Mouse (Mus musculus) brain, embryonic 14.5 days (tissue): ENCODE measurements around the gene Olfr1303. TPM values are rescaled to one million over a fixed set of nuclear protein-coding genes. Genes with fewer than 3 reads are reported as not detected.

ENCODE experiments used
- DNase-seq: peaks from one replicate; pipeline ENCODE4 v3.0.0-alpha.2; 2011; ENCODE audit warnings: low read depth
- CTCF ChIP-seq: fragments of 200-500 bp; IDR thresholded peaks from 2 replicates; pipeline ENCODE4 v1.5.1; 2012; ENCODE audit warnings: inconsistent platforms, mild to moderate bottlenecking, moderate library complexity, borderline replicate concordance; ENCODE audit not compliant: insufficient read depth, insufficient read length; ENCODE audit errors: extremely low read depth
- POLR2A ChIP-seq: fragments of 200-500 bp; IDR thresholded peaks from 2 replicates; pipeline ENCODE4 v1.6.1; 2012; ENCODE audit warnings: mild to moderate bottlenecking, inconsistent platforms, borderline replicate concordance; ENCODE audit not compliant: poor library complexity, insufficient read depth, insufficient read length, severe bottlenecking; ENCODE audit errors: extremely low read depth
- polyA plus RNA-seq: library from polyadenylated mRNA; depleted of rRNA; stranded (reverse); fragments of >200 nt; gene quantifications from 2 replicates; pipeline ENCODE4 v1.2.3, GENCODE M21; 2012; rRNA removed

Olfr1303 gene
- not detected in 2 replicates for polyA plus RNA-seq

GRCm38 (mm10) chr2:111820240-111820639 is at the start of gene Olfr1303:
Olfr1303 (minus strand) TSS chr2:111820340.
- TF ChIP-seq POLR2A (no peak), CTCF (no peak)
- DNase-seq, result no peak

- TF ChIP-seq CTCF, result no peak
- no peak for TF ChIP-seq POLR2A
- DNase-seq, result no peak
Measured at GRCm38 (mm10) chr2:111812936-111813335, 7.2 kb downstream of the Olfr1303 start.

- no peak for DNase-seq
- TF ChIP-seq CTCF, result no peak
- no peak for TF ChIP-seq POLR2A
Measured at GRCm38 (mm10) chr2:111777129-111777528, 43.0 kb downstream of the Olfr1303 start, which contains the start of gene Olfr1302. Olfr1302 (plus strand) TSS chr2:111777429.

Other genes starting within 250 kb of the Olfr1303 start
- not detected in 2 replicates for gene Olfr1297, start 193.8 kb downstream of the Olfr1303 start, polyA plus RNA-seq
- gene Olfr1298, start 171.1 kb downstream of the Olfr1303 start, polyA plus RNA-seq, result not detected in 2 replicates
- not detected in 2 replicates for gene Olfr1299, start 158.9 kb downstream of the Olfr1303 start, polyA plus RNA-seq
- not detected in 2 replicates for gene Olfr1301, start 69.3 kb downstream of the Olfr1303 start, polyA plus RNA-seq
- not detected in 2 replicates for gene Olfr1302, start 42.9 kb downstream of the Olfr1303 start, polyA plus RNA-seq
- gene Olfr1305, start 56.8 kb upstream of the Olfr1303 start, polyA plus RNA-seq, result not detected in 2 replicates
- gene Olfr1306, start 95.9 kb upstream of the Olfr1303 start, polyA plus RNA-seq, result not detected in 2 replicates
- not detected in 2 replicates for gene Olfr1307, start 129.1 kb upstream of the Olfr1303 start, polyA plus RNA-seq
- gene Olfr1308, start 144.6 kb upstream of the Olfr1303 start, polyA plus RNA-seq, result not detected in 2 replicates
- gene Olfr1309, start 169.9 kb upstream of the Olfr1303 start, polyA plus RNA-seq, result not detected in 2 replicates
- gene Olfr1310, start 192.4 kb upstream of the Olfr1303 start, polyA plus RNA-seq, result not detected in 2 replicates
- gene Olfr1311, start 204.1 kb upstream of the Olfr1303 start, polyA plus RNA-seq, result not detected in 2 replicates
- 0.03 TPM in 1 of 2 replicates, not detected in the other for gene Olfr1312, start 229.9 kb upstream of the Olfr1303 start, polyA plus RNA-seq